Comparison of ENCODE assay signal across 29 mouse cellular contexts in the genomic region with DNA sequence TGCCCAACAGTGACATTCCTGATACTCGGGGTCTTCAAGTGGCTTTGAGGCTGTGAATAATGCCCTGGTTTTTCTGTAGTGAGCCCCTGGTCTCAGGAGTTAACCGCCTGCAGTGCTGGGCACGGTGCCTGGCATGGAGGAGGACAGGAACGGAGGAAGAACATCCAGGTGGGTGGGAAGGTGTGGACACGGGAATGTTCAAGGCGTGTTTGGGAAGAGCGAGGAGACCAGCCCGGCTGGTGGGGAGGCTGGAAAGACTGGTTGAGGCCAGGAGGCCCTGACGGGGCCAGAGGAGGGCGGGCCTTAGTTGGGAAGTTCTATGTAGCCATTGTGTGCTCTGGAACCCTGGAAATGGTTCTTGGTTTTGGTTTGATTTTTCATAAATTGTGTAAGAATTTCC.
"Had no signal": no experiment of that assay in that cellular context is flagged by ENCODE, and none has a peak within 500 bp of the region (broad histone marks: within the 10 kb centered on the region; RNA-seq: fewer than 3 reads in every experiment).

No protein-coding gene starts in this region.

- H3K36me3 ChIP-seq: embryonic facial prominence, embryonic 10.5 days; embryonic facial prominence, embryonic 12.5 days; embryonic facial prominence, embryonic 13.5 days; embryonic facial prominence, embryonic 15.5 days; forebrain, embryonic 10.5 days; forebrain, embryonic 12.5 days; forebrain, embryonic 15.5 days had no signal

- DNase-seq: cerebellum, adult 2 months; cerebellum, adult 8-10 months; cerebellum, adult 9-10 months; cerebellum, adult 9-11 months; cerebellum, postnatal 10 days; cerebellum, postnatal 14 days; cerebellum, postnatal 25 days; cerebellum, postnatal 36 days; embryo, embryonic 11 days; forebrain, postnatal 0 days; gastrocnemius, adult 2 months; gastrocnemius, postnatal 10 days; gastrocnemius, postnatal 14 days; gastrocnemius, postnatal 25 days; gastrocnemius, postnatal 36 days; heart, adult 11 months; heart, adult 18-20 months; heart, adult 2 months had no signal

- H3K27ac ChIP-seq: embryonic facial prominence, embryonic 10.5 days; embryonic facial prominence, embryonic 12.5 days; forebrain, embryonic 10.5 days; forebrain, embryonic 12.5 days; forebrain, embryonic 13.5 days; forebrain, embryonic 15.5 days; gastrocnemius, adult 2 months; heart, adult 2 months had no signal

- H3K4me3 ChIP-seq: embryonic facial prominence, embryonic 10.5 days; embryonic facial prominence, embryonic 12.5 days; embryonic facial prominence, embryonic 13.5 days; embryonic facial prominence, embryonic 15.5 days; erythroblast, embryonic 14.5 days; forebrain, embryonic 10.5 days; forebrain, embryonic 12.5 days; forebrain, embryonic 13.5 days; forebrain, embryonic 15.5 days; gastrocnemius, adult 2 months; heart, adult 2 months had no signal

- H3K27me3 ChIP-seq: embryonic facial prominence, embryonic 12.5 days; embryonic facial prominence, embryonic 15.5 days; forebrain, embryonic 13.5 days; forebrain, embryonic 15.5 days had no signal

- H3K9ac ChIP-seq: embryonic facial prominence, embryonic 12.5 days; embryonic facial prominence, embryonic 15.5 days; forebrain, embryonic 12.5 days; forebrain, embryonic 13.5 days; forebrain, embryonic 15.5 days; forebrain, postnatal 0 days had no signal

- ATAC-seq: forebrain, embryonic 13.5 days; forebrain, embryonic 14.5 days; forebrain, embryonic 15.5 days; forebrain, embryonic 16.5 days; forebrain, postnatal 0 days had no signal

- H3K9me3 ChIP-seq: embryonic facial prominence, embryonic 10.5 days; embryonic facial prominence, embryonic 12.5 days; embryonic facial prominence, embryonic 13.5 days; embryonic facial prominence, embryonic 15.5 days; forebrain, embryonic 10.5 days; forebrain, embryonic 12.5 days; forebrain, embryonic 13.5 days; forebrain, embryonic 15.5 days had no signal

- H3K4me2 ChIP-seq: embryonic facial prominence, embryonic 12.5 days; embryonic facial prominence, embryonic 13.5 days; embryonic facial prominence, embryonic 15.5 days; forebrain, embryonic 12.5 days; forebrain, embryonic 13.5 days; forebrain, embryonic 15.5 days had no signal
